ENCODE assay signal across 23 mouse cellular contexts in genomic region chr17:68019466-68020065, GRCm38 (mm10). TPM values are rescaled to one million over a fixed set of nuclear protein-coding genes. Genes with fewer than 3 reads are reported as not detected.
DNase-seq lines count a peak whose midpoint lies in the region; ATAC-seq and TF ChIP-seq lines count a peak whose summit lies in the region.
"Had no signal": no experiment of that assay in that cellular context is flagged by ENCODE, and none has a peak within 500 bp of the region (broad histone marks: within the 10 kb centered on the region; RNA-seq: fewer than 3 reads in every experiment).

No protein-coding gene starts in this region.

- no peaks in the 10 kb centered on the region for H3K27me3 ChIP-seq in limb, embryonic 12.5 days
- H3K27me3 ChIP-seq in limb, embryonic 10.5 days (ENCODE audit: low read depth, poor library complexity, severe bottlenecking) = no peaks in the 10 kb centered on the region
- H3K27me3 ChIP-seq in Patski = no peaks in the 10 kb centered on the region
- H3K27me3 ChIP-seq in intestine, postnatal 0 days (replicated peaks; ENCODE audit: control insufficient read depth, insufficient read depth, low read length) = no peaks in the 10 kb centered on the region
- H3K27me3 ChIP-seq in myocyte (ENCODE audit: control insufficient read depth, insufficient read depth, insufficient read length) = no peaks in the 10 kb centered on the region
- H3K27me3 ChIP-seq: forebrain, embryonic 12.5 days; heart, embryonic 15.5 days; midbrain, embryonic 12.5 days; neural tube, embryonic 13.5 days had no signal

- in situ Hi-C loops in Patski (cut with MboI; ENCODE audit: low pct_unique_long_range_greater_than_20kb) = no loop called here

- H3K9ac ChIP-seq in limb, embryonic 12.5 days (replicated peaks) = no peak overlapping the region
- H3K9ac ChIP-seq in intestine, postnatal 0 days (ENCODE audit: low read depth, low read length) = no peak overlapping the region
- H3K9ac ChIP-seq: forebrain, embryonic 12.5 days; heart, embryonic 15.5 days; midbrain, embryonic 12.5 days; neural tube, embryonic 13.5 days had no signal

- no peak overlapping the region for H3ac ChIP-seq in myocyte (ENCODE audit: control insufficient read depth, insufficient read length)

- no peak for ATAC-seq in limb, embryonic 12.5 days (ENCODE audit: insufficient number of reproducible peaks, insufficient read depth, low FRiP score, low TSS enrichment, low read depth)
- peak; percentile 69 for ATAC-seq in Patski
- no peak for ATAC-seq in intestine, postnatal 0 days
- ATAC-seq: CD4-positive, CD25-positive, alpha-beta regulatory T cell, adult 4 months; hindbrain, embryonic 16.5 days had no signal

- no peak overlapping the region; the same call in 1 of the 2 replicates for H3K4me2 ChIP-seq in limb, embryonic 12.5 days
- H3K4me2 ChIP-seq in intestine, postnatal 0 days (replicated peaks; ENCODE audit: low read depth) = 0 out of 2 replicates have a peak overlapping the region, but pooled peaks have one; percentile 3
- peak overlapping the region; percentile 61 for H3K4me2 ChIP-seq in myocyte (ENCODE audit: low read depth)
- H3K4me2 ChIP-seq: forebrain, embryonic 12.5 days; heart, embryonic 15.5 days; liver, embryonic 11.5 days; midbrain, embryonic 12.5 days; neural tube, embryonic 13.5 days had no signal

- no peak for TF ChIP-seq POLR2A in myocyte (IDR thresholded peaks at IDR 0.05; ENCODE audit: insufficient read length, low read depth)

- H3K9me3 ChIP-seq in limb, embryonic 12.5 days = no peaks in the 10 kb centered on the region
- no peaks in the 10 kb centered on the region for H3K9me3 ChIP-seq in limb, embryonic 10.5 days (replicated peaks)
- no peaks in the 10 kb centered on the region for H3K9me3 ChIP-seq in intestine, postnatal 0 days (ENCODE audit: control insufficient read depth)
- H3K9me3 ChIP-seq: forebrain, embryonic 12.5 days; heart, embryonic 15.5 days; midbrain, embryonic 12.5 days had no signal

- intact Hi-C loops in left cerebral cortex, postnatal 36 days (cut with DNase I) = no loop called here

- 50% methylated on average over 15 of the region's 15 CpGs for WGBS in limb, embryonic 12.5 days
- 77% methylated on average over 15 of the region's 15 CpGs for WGBS in limb, embryonic 10.5 days
- 35% methylated on average over 15 of the region's 15 CpGs for WGBS in intestine, postnatal 0 days

- no peak for DNase-seq in limb, embryonic 10.5 days (ENCODE audit: low spot score)
- DNase-seq in Patski (ENCODE audit: low read depth, low spot score) = no peak
- no peak for DNase-seq in heart, postnatal 4 days
- no peak for DNase-seq in left cerebral cortex, postnatal 36 days (ENCODE audit: low spot score in 2 of 2)
- DNase-seq: adrenal gland, postnatal 25 days; cerebellum, adult 11 months; cerebellum, postnatal 25 days; embryo, embryonic 11 days; gastrocnemius, postnatal 14 days; lung, adult 2 months; right cerebral cortex, adult 18-20 months; thymus, postnatal 14 days had no signal

- no peak for TF ChIP-seq CTCF in Patski (IDR thresholded peaks at IDR 0.05)
- no peak for TF ChIP-seq CTCF in intestine, postnatal 0 days (IDR thresholded peaks at IDR 0.05; ENCODE audit: low read depth)

- POLR2A ChIA-PET in Patski (lab: Charles Lee) = interaction anchor here (0.6 kb wide), 1 partner anchor 14 kb away, joined by 5 read pairs; no protein-coding TSS in a partner anchor

- CTCF ChIA-PET in Patski (lab: Charles Lee) = no interaction called here

- peak overlapping the region; percentile 66; the same call in 1 of the 2 replicates for H3K27ac ChIP-seq in limb, embryonic 12.5 days
- H3K27ac ChIP-seq in limb, embryonic 10.5 days = no peak overlapping the region
- H3K27ac ChIP-seq in intestine, postnatal 0 days (ENCODE audit: low read depth, low read length) = no peak overlapping the region
- H3K27ac ChIP-seq: forebrain, embryonic 12.5 days; heart, embryonic 15.5 days; midbrain, embryonic 12.5 days; neural tube, embryonic 13.5 days had no signal

- no peaks in the 10 kb centered on the region for H3K79me2 ChIP-seq in myocyte (ENCODE audit: control insufficient read depth, insufficient read depth)

- H3K36me3 ChIP-seq in limb, embryonic 12.5 days = no peaks in the 10 kb centered on the region
- no peaks in the 10 kb centered on the region for H3K36me3 ChIP-seq in limb, embryonic 10.5 days
- H3K36me3 ChIP-seq in intestine, postnatal 0 days (ENCODE audit: control insufficient read depth, insufficient read depth) = no peaks in the 10 kb centered on the region
- no peaks in the 10 kb centered on the region for H3K36me3 ChIP-seq in myocyte (ENCODE audit: control insufficient read depth, insufficient read depth)
- H3K36me3 ChIP-seq: forebrain, embryonic 12.5 days; heart, embryonic 15.5 days; midbrain, embryonic 12.5 days; neural tube, embryonic 13.5 days had no signal

- H3K4me3 ChIP-seq in limb, embryonic 12.5 days (replicated peaks) = no peak overlapping the region
- no peak overlapping the region for H3K4me3 ChIP-seq in limb, embryonic 10.5 days
- H3K4me3 ChIP-seq in intestine, postnatal 0 days (ENCODE audit: low read depth, low read length) = no peak overlapping the region
- H3K4me3 ChIP-seq in myocyte = no peak overlapping the region
- H3K4me3 ChIP-seq: forebrain, embryonic 12.5 days; heart, embryonic 15.5 days; midbrain, embryonic 12.5 days; neural tube, embryonic 13.5 days had no signal

- H3K4me1 ChIP-seq in limb, embryonic 12.5 days (replicated peaks) = peaks cover 22% of the 10 kb centered on the region
- H3K4me1 ChIP-seq in limb, embryonic 10.5 days = peaks cover 14% of the 10 kb centered on the region
- H3K4me1 ChIP-seq in intestine, postnatal 0 days (replicated peaks; ENCODE audit: control insufficient read depth, insufficient read depth, low read length) = no peaks in the 10 kb centered on the region
- H3K4me1 ChIP-seq: forebrain, embryonic 12.5 days; heart, embryonic 15.5 days; midbrain, embryonic 12.5 days had no signal

TF ChIP-seq in myocyte, 11 proteins besides CTCF, POLR2A, EP300 and RAD21:
- TF ChIP-seq TCF12 (IDR thresholded peaks at IDR 0.05; ENCODE audit: insufficient read depth, poor library complexity, severe bottlenecking) = no peak

RNA-seq across cellular contexts. Expression of gene Arhgap28, which starts 15.6 kb away (rescaled TPM):
- 67.0 and 70.5 TPM in 2 replicates for polyA plus RNA-seq in limb, embryonic 12.5 days (2016; fragmentation: Nextera tagmentation; extraction: Ambion mirVana)
- 52.8 and 58.2 TPM in 2 replicates for polyA plus RNA-seq in limb, embryonic 10.5 days (2016; fragmentation: Nextera tagmentation; extraction: Ambion mirVana)
- polyA plus RNA-seq in Patski (2021) (10.0 TPM), myocyte (2012; fragmentation: generic; extraction: Trizol) (19.8 TPM)
- polyA plus RNA-seq in intestine, postnatal 0 days (2015; fragmentation: Nextera tagmentation; extraction: Ambion mirVana) = 3.8 and 3.9 TPM in 2 replicates
- 10 to 100 TPM; 11.8 to 12.5 TPM for total RNA-seq in heart, postnatal 4 days (2021)
- total RNA-seq in left cerebral cortex, postnatal 36 days (2021) = under 1 TPM; 0.43 to 0.44 TPM
- total RNA-seq: monocyte, adult 5-6 weeks had no signal
- polyA plus RNA-seq: CD4-positive, CD25-positive, alpha-beta regulatory T cell, adult 4 months had no signal
